Mouse (Mus musculus): Measurements from ENCODE around the gene Heyl. TPM values are rescaled to one million over a fixed set of nuclear protein-coding genes. Genes with fewer than 3 reads are reported as not detected.

Gene Heyl
- polyA plus RNA-seq, 1 experiment = not detected

DNA sequence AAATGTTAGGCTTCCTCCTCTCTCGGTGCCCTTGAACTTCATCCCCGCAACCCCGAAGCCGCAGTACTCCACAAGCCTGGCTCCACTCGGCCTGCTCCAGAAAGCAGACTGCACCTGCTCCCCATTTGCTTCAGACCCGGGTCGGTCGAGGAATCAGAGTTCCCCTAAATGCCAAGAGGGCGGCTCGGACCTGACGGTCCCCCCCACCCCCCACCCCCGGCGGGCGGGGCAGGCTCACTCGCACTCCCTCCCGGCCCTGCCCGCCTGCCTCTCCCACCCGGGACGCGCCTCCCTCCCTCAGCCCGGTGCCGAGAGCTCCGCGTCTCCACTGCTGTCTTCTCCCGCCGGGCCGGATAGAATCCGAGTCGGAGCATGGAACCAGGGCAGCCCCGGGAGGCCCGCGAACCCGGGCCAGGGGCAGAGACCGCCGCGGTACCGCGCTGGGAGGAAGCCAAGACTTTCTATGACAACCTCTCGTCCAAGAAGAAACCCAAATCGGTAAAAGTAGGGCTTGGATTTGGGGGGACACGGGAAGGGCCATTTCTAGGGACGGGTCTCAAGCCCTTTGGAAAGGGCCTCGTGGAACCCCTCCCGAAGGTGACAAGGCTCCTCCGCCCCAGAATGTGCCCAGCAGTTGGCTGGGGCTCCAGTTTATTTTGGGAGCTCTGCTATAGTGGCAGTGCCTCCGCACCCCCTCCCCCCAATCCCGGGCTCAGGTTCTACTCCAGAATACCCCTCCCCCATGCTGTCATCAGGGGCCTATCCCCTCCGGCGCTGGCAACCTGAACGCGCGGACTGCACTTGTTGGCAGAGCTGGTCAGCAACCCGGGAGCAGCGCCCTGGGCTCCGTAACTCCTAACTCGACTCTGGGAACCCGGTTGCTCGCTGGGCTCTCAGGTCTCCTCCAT is 31.9 kb upstream of the Heyl start, which contains the start of gene Nt5c1a:
Nt5c1a (plus strand) TSS at position 319 of the 908 bp plus-strand sequence.
- TF ChIP-seq EP300 (IDR thresholded peaks at IDR 0.05; ENCODE audit: insufficient read depth, low read depth, low read length) (no peak), CTCF (IDR thresholded peaks at IDR 0.05; ENCODE audit: low read depth, low read length) (no peak)
- H3K4me3 ChIP-seq (ENCODE audit: low read depth, low read length) = peak within 1 kb of the TSS; percentile 76
- no peak within 1 kb of the TSS for H3K27ac ChIP-seq (ENCODE audit: insufficient read depth, low read length)
- peak within 1 kb of the TSS; percentile 36; the same call in 1 of the 2 replicates for H3K9ac ChIP-seq (ENCODE audit: low read depth, poor library complexity, severe bottlenecking)
- H3K4me1 ChIP-seq (ENCODE audit: control insufficient read depth, insufficient read depth, low read length) = no peaks in the 10 kb centered on the region
- no peaks in the 10 kb centered on the region for H3K36me3 ChIP-seq (ENCODE audit: control insufficient read depth, insufficient read depth, low read length, poor library complexity, severe bottlenecking)
- H3K27me3 ChIP-seq (ENCODE audit: control insufficient read depth, insufficient read depth, low read length, poor library complexity, severe bottlenecking) = no peaks in the 10 kb centered on the region
- no peaks in the 10 kb centered on the region for H3K9me3 ChIP-seq (replicated peaks; ENCODE audit: control insufficient read depth, insufficient read depth, low read length, poor library complexity, severe bottlenecking)

DNA sequence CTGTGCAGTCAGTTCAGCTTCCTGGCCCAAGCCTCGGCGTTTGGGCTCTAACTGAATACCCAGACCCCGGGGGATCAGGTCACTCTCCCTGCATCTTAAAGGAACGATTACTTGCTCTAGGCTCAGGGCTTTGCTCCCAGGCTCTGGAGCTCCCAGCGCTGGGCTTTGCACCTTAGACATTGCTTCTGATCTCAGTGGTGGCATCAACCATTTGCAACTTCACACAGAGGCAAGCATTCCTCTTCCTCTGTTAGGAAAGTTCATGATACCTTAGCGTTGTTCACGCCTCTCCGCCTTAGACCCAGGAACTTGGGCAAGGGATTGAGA is 31.3 kb upstream of the Heyl start:
- Histone ChIP-seq H3K36me3 (ENCODE audit: control insufficient read depth, insufficient read depth, low read length, poor library complexity, severe bottlenecking) (no peaks in the 10 kb centered on the region), H3K27me3 (ENCODE audit: control insufficient read depth, insufficient read depth, low read length, poor library complexity, severe bottlenecking) (no peaks in the 10 kb centered on the region), H3K4me1 (ENCODE audit: control insufficient read depth, insufficient read depth, low read length) (no peaks in the 10 kb centered on the region), H3K27ac (ENCODE audit: insufficient read depth, low read length) (no peak overlapping the region), H3K9me3 (replicated peaks; ENCODE audit: control insufficient read depth, insufficient read depth, low read length, poor library complexity, severe bottlenecking) (no peaks in the 10 kb centered on the region), H3K9ac (ENCODE audit: low read depth, poor library complexity, severe bottlenecking) (no peak overlapping the region), H3K4me3 (ENCODE audit: low read depth, low read length) (no peak overlapping the region)
- TF ChIP-seq POLR2A (IDR thresholded peaks at IDR 0.05; ENCODE audit: insufficient read depth, low read length) (no peak), EP300 (IDR thresholded peaks at IDR 0.05; ENCODE audit: insufficient read depth, low read depth, low read length) (no peak), CTCF (IDR thresholded peaks at IDR 0.05; ENCODE audit: low read depth, low read length) (no peak)

DNA sequence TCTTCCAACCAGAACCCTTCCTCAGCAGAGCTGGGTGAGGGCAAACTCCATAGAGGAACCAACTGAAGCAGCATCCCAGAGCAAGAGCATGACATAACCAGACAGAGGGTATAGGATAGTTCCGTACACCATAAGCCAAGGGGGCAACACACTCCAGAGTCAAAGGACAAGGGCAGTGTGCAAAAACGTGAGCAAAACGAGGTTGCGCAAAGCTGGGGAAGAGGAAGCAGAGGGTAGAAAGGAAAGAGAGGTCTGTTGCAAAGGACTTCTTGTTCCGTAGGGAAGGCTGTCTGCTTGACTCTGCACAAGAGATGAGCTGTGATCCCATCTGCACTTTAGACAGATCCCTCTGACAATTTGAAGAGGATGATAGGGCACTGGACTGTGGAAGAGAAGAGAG is 26.0 kb upstream of the Heyl start:
- Histone ChIP-seq H3K4me3 (ENCODE audit: low read depth, low read length) (no peak overlapping the region), H3K27ac (ENCODE audit: insufficient read depth, low read length) (no peak overlapping the region), H3K9ac (ENCODE audit: low read depth, poor library complexity, severe bottlenecking) (no peak overlapping the region), H3K27me3 (ENCODE audit: control insufficient read depth, insufficient read depth, low read length, poor library complexity, severe bottlenecking) (no peaks in the 10 kb centered on the region), H3K4me1 (ENCODE audit: control insufficient read depth, insufficient read depth, low read length) (no peaks in the 10 kb centered on the region), H3K9me3 (replicated peaks; ENCODE audit: control insufficient read depth, insufficient read depth, low read length, poor library complexity, severe bottlenecking) (no peaks in the 10 kb centered on the region), H3K36me3 (ENCODE audit: control insufficient read depth, insufficient read depth, low read length, poor library complexity, severe bottlenecking) (no peaks in the 10 kb centered on the region)
- TF ChIP-seq EP300 (IDR thresholded peaks at IDR 0.05; ENCODE audit: insufficient read depth, low read depth, low read length) = no peak
- TF ChIP-seq POLR2A (IDR thresholded peaks at IDR 0.05; ENCODE audit: insufficient read depth, low read length) = no peak
- TF ChIP-seq CTCF (IDR thresholded peaks at IDR 0.05; ENCODE audit: low read depth, low read length) = no peak

DNA sequence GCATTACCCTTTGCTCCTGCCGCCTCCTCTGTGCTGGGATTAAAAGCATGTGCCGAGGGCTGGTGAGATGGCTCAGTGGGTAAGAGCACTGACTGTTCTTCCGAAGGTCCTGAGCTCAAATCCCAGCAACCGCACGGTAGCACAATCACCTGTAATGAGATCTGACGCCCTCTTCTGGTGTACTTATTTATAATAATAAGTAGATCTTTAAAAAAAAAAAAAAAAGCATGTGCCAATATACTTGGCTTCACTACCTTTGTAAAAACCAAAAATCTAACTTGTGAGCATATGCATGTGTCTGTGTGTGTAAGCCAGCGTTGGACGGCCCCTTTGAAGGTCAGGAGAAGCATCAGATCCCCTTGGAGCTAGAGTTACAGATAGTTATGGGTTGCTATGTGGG is 22.4 kb upstream of the Heyl start:
- no peak overlapping the region for H3K27ac ChIP-seq (ENCODE audit: insufficient read depth, low read length)
- no peaks in the 10 kb centered on the region for H3K4me1 ChIP-seq (ENCODE audit: control insufficient read depth, insufficient read depth, low read length)
- H3K4me3 ChIP-seq (ENCODE audit: low read depth, low read length) = no peak overlapping the region
- TF ChIP-seq CTCF (IDR thresholded peaks at IDR 0.05; ENCODE audit: low read depth, low read length) (no peak), POLR2A (IDR thresholded peaks at IDR 0.05; ENCODE audit: insufficient read depth, low read length) (no peak), EP300 (IDR thresholded peaks at IDR 0.05; ENCODE audit: insufficient read depth, low read depth, low read length) (no peak)
- H3K36me3 ChIP-seq (ENCODE audit: control insufficient read depth, insufficient read depth, low read length, poor library complexity, severe bottlenecking) = no peaks in the 10 kb centered on the region
- H3K27me3 ChIP-seq (ENCODE audit: control insufficient read depth, insufficient read depth, low read length, poor library complexity, severe bottlenecking) = no peaks in the 10 kb centered on the region
- H3K9ac ChIP-seq (ENCODE audit: low read depth, poor library complexity, severe bottlenecking) = no peak overlapping the region
- H3K9me3 ChIP-seq (replicated peaks; ENCODE audit: control insufficient read depth, insufficient read depth, low read length, poor library complexity, severe bottlenecking) = no peaks in the 10 kb centered on the region

DNA sequence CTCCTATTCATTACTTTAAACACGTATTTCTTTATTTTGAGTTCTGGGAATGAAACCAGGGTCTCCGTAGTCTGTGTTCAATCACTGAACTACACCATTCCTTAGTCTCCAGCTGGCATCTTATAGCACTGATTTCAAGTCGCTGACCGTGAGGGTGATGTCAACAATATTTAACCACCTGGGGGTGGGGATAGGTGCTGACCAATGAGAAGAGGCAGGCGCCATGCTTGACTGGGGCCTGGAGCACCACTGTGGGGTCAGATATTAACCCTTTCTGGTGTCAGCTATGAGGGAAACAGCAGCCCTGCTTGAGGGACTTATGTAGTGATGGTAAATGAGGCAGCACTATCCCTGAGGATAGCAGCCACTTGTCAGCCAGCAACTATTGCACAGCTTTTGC is 21.9 kb upstream of the Heyl start:
- Histone ChIP-seq H3K9ac (ENCODE audit: low read depth, poor library complexity, severe bottlenecking) (no peak overlapping the region), H3K4me1 (ENCODE audit: control insufficient read depth, insufficient read depth, low read length) (no peaks in the 10 kb centered on the region), H3K36me3 (ENCODE audit: control insufficient read depth, insufficient read depth, low read length, poor library complexity, severe bottlenecking) (no peaks in the 10 kb centered on the region), H3K9me3 (replicated peaks; ENCODE audit: control insufficient read depth, insufficient read depth, low read length, poor library complexity, severe bottlenecking) (no peaks in the 10 kb centered on the region), H3K27me3 (ENCODE audit: control insufficient read depth, insufficient read depth, low read length, poor library complexity, severe bottlenecking) (no peaks in the 10 kb centered on the region), H3K4me3 (ENCODE audit: low read depth, low read length) (no peak overlapping the region), H3K27ac (ENCODE audit: insufficient read depth, low read length) (no peak overlapping the region)
- no peak for TF ChIP-seq CTCF (IDR thresholded peaks at IDR 0.05; ENCODE audit: low read depth, low read length)
- no peak for TF ChIP-seq EP300 (IDR thresholded peaks at IDR 0.05; ENCODE audit: insufficient read depth, low read depth, low read length)
- no peak for TF ChIP-seq POLR2A (IDR thresholded peaks at IDR 0.05; ENCODE audit: insufficient read depth, low read length)

DNA sequence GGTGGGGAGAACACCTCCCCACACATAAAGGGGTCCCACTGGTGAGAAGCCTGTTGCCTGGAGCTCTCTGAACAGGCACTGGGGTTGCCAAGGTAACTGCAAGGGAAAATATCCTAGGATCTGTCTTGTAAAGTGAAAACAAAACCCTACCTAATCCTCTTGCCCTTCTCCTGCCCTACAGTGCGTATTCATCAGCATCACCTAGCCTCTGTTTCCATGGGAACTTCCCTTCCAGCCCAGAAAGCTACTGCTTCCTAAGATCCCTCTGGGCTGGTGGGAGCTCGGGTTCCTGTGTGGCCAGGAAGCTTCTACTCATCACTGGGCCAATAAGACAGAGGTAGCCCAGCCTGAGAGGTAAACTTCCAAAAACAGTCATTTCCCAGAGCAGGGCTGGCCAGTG is 21.0 kb upstream of the Heyl start:
- H3K9me3 ChIP-seq (replicated peaks; ENCODE audit: control insufficient read depth, insufficient read depth, low read length, poor library complexity, severe bottlenecking) = no peaks in the 10 kb centered on the region
- no peak for TF ChIP-seq EP300 (IDR thresholded peaks at IDR 0.05; ENCODE audit: insufficient read depth, low read depth, low read length)
- no peaks in the 10 kb centered on the region for H3K36me3 ChIP-seq (ENCODE audit: control insufficient read depth, insufficient read depth, low read length, poor library complexity, severe bottlenecking)
- H3K4me1 ChIP-seq (ENCODE audit: control insufficient read depth, insufficient read depth, low read length) = no peaks in the 10 kb centered on the region
- H3K27me3 ChIP-seq (ENCODE audit: control insufficient read depth, insufficient read depth, low read length, poor library complexity, severe bottlenecking) = no peaks in the 10 kb centered on the region
- no peak overlapping the region for H3K27ac ChIP-seq (ENCODE audit: insufficient read depth, low read length)
- H3K9ac ChIP-seq (ENCODE audit: low read depth, poor library complexity, severe bottlenecking) = no peak overlapping the region
- no peak overlapping the region for H3K4me3 ChIP-seq (ENCODE audit: low read depth, low read length)
